Mouse (Mus musculus) intestine, postnatal 0 days (tissue): Measurements from ENCODE around the gene Lsm4. TPM values are rescaled to one million over a fixed set of nuclear protein-coding genes. Genes with fewer than 3 reads are reported as not detected.

Experiments used
- ATAC-seq: fragments of 200-750 bp; cut with Nextera tagmentation; 2 replicates; pipeline ENCODE4 v1.8.0; 2017; ENCODE audit warnings: mild to moderate bottlenecking, moderate TSS enrichment, moderate library complexity
- H3K27ac ChIP-seq: fragments of 300-500 bp; sonication (generic); 2 replicates; pipeline ENCODE4 v1.5.1; 2014; ENCODE audit warnings: mild to moderate bottlenecking, low read depth, low read length, moderate library complexity
- H3K27me3 ChIP-seq: fragments of 300-500 bp; sonication (generic); replicated peaks from 2 replicates; pipeline ENCODE4 v1.6.1; 2014; ENCODE audit warnings: low read length, mixed read lengths; ENCODE audit not compliant: control insufficient read depth, insufficient read depth
- H3K36me3 ChIP-seq: fragments of 300-500 bp; sonication (generic); 2 replicates; pipeline ENCODE4 v1.6.1; 2014; ENCODE audit warnings: mild to moderate bottlenecking, moderate library complexity; ENCODE audit not compliant: control insufficient read depth, insufficient read depth
- H3K4me1 ChIP-seq: fragments of 300-500 bp; sonication (generic); replicated peaks from 2 replicates; pipeline ENCODE4 v1.6.1; 2014; ENCODE audit warnings: antibody characterized with exemption, low read length, mixed read lengths; ENCODE audit not compliant: control insufficient read depth, insufficient read depth
- H3K4me2 ChIP-seq: fragments of 300-500 bp; sonication (generic); replicated peaks from 2 replicates; pipeline ENCODE4 v1.6.1; 2014; ENCODE audit warnings: low read depth, mild to moderate bottlenecking, moderate library complexity
- H3K4me3 ChIP-seq: fragments of 300-500 bp; sonication (generic); 2 replicates; pipeline ENCODE4 v1.5.1; 2014; ENCODE audit warnings: low read depth, low read length
- H3K9ac ChIP-seq: fragments of 300-500 bp; sonication (generic); 2 replicates; pipeline ENCODE4 v1.6.1; 2014; ENCODE audit warnings: mild to moderate bottlenecking, low read depth, low read length
- H3K9me3 ChIP-seq: fragments of 300-500 bp; sonication (generic); 2 replicates; pipeline ENCODE4 v1.6.1; 2016; ENCODE audit warnings: mixed run types; ENCODE audit not compliant: control insufficient read depth
- CTCF ChIP-seq: sonication (generic); IDR thresholded peaks from 2 replicates; pipeline ENCODE4 v1.5.1; 2016; ENCODE audit warnings: low read depth, mild to moderate bottlenecking, control low read depth, antibody characterized with exemption, moderate library complexity
- WGBS: fragments of 180-500 bp; shearing (Covaris S2); extraction: QIAGEN DNeasy Blood & Tissue Kit; methylation state at CpG from one replicate; pipeline ENCODE4 v1.1.7; 2014; 5-methylcytosine and 5-hydroxymethylcytosine counted together
- polyA plus RNA-seq: library from polyadenylated mRNA; unstranded; fragments of >200 nt; fragmentation: Nextera tagmentation; extraction: Ambion mirVana; gene quantifications from 2 replicates; pipeline ENCODE4 v1.2.1, GENCODE M21; 2015

The Lsm4 gene
- polyA plus RNA-seq, 1 experiment from 2014 or later: 182 TPM

- WGBS: 45% methylated on average over 11 of the region's 11 CpGs
- Histone ChIP-seq H3K27me3 (no peaks in the 10 kb centered on the region; the same call in 1 of the 2 replicates), H3K4me1 (no peaks in the 10 kb centered on the region), H3K36me3 (no peaks in the 10 kb centered on the region), H3K9ac (no peak overlapping the region), H3K27ac (no peak overlapping the region), H3K4me3 (no peak overlapping the region), H3K9me3 (no peaks in the 10 kb centered on the region), H3K4me2 (no peak overlapping the region)
- ATAC-seq: no peak
- no peak for TF ChIP-seq CTCF
Observed at GRCm38 (mm10) chr8:70726721-70727120, 53.7 kb downstream of the Lsm4 start.

Other genes with a start within 250 kb of the Lsm4 start
- gene Crtc1, start 233.7 kb upstream of the Lsm4 start, polyA plus RNA-seq: 8.1 and 9.2 TPM in 2 replicates
- 9.3 and 10.5 TPM in 2 replicates for gene Klhl26, start 196.3 kb upstream of the Lsm4 start, polyA plus RNA-seq
- gene Tmem59l, start 185.9 kb upstream of the Lsm4 start, polyA plus RNA-seq: 2.3 and 2.4 TPM in 2 replicates
- 0.61 and 0.81 TPM in 2 replicates for gene Crlf1, start 180.1 kb upstream of the Lsm4 start, polyA plus RNA-seq
- 145 and 148 TPM in 2 replicates for gene Rex1bd, start 166.5 kb upstream of the Lsm4 start, polyA plus RNA-seq
- 805 and 863 TPM in 2 replicates for gene Uba52, start 162.4 kb upstream of the Lsm4 start, polyA plus RNA-seq
- 199 and 203 TPM in 2 replicates for gene Fkbp8, start 145.5 kb upstream of the Lsm4 start, polyA plus RNA-seq
- 46.4 and 52.1 TPM in 2 replicates for gene Kxd1, start 145.3 kb upstream of the Lsm4 start, polyA plus RNA-seq
- 11.8 and 13.0 TPM in 2 replicates for gene Ell, start 133.8 kb upstream of the Lsm4 start, polyA plus RNA-seq
- gene Isyna1, start 78.9 kb upstream of the Lsm4 start, polyA plus RNA-seq: 19.4 and 21.0 TPM in 2 replicates
- gene Ssbp4, start 64.4 kb upstream of the Lsm4 start, polyA plus RNA-seq: 63.2 and 65.3 TPM in 2 replicates
- 2.1 and 2.2 TPM in 2 replicates for gene Lrrc25, start 57.1 kb upstream of the Lsm4 start, polyA plus RNA-seq
- gene Gdf15, start 40.8 kb upstream of the Lsm4 start, polyA plus RNA-seq: 1.7 and 1.9 TPM in 2 replicates
- gene Pgpep1, start 12.9 kb upstream of the Lsm4 start, polyA plus RNA-seq: 79.0 and 92.1 TPM in 2 replicates
- gene Jund, start 25.7 kb downstream of the Lsm4 start, polyA plus RNA-seq: 114 and 121 TPM in 2 replicates
- gene Iqcn, start 30.2 kb downstream of the Lsm4 start, polyA plus RNA-seq: not detected in 2 replicates
- gene Gm3336, start 45.3 kb downstream of the Lsm4 start, polyA plus RNA-seq: 2.8 TPM in 2 replicates
- gene Pde4c, start 50.5 kb downstream of the Lsm4 start, polyA plus RNA-seq: 0.21 and 0.31 TPM in 2 replicates
- gene Rab3a, start 81.4 kb downstream of the Lsm4 start, polyA plus RNA-seq: 18.8 and 19.5 TPM in 2 replicates
- 76.3 and 80.6 TPM in 2 replicates for gene Mpv17l2, start 87.7 kb downstream of the Lsm4 start, polyA plus RNA-seq
- 37.4 and 41.0 TPM in 2 replicates for gene Pik3r2, start 103.5 kb downstream of the Lsm4 start, polyA plus RNA-seq
- gene Mast3, start 131.8 kb downstream of the Lsm4 start, polyA plus RNA-seq: 4.4 and 7.2 TPM in 2 replicates
- 0.29 and 0.31 TPM in 2 replicates for gene Il12rb1, start 135.2 kb downstream of the Lsm4 start, polyA plus RNA-seq
- gene Arrdc2, start 166.5 kb downstream of the Lsm4 start, polyA plus RNA-seq: 6.2 and 6.9 TPM in 2 replicates
- gene Kcnn1, start 190.0 kb downstream of the Lsm4 start, polyA plus RNA-seq: 0.17 and 0.30 TPM in 2 replicates
- 61.7 and 64.3 TPM in 2 replicates for gene Ccdc124, start 200.7 kb downstream of the Lsm4 start, polyA plus RNA-seq
- 0.20 and 0.52 TPM in 2 replicates for gene Slc5a5, start 219.5 kb downstream of the Lsm4 start, polyA plus RNA-seq
- gene Rpl18a, start 224.2 kb downstream of the Lsm4 start, polyA plus RNA-seq: 2,933 and 2,947 TPM in 2 replicates
- 13.8 and 14.7 TPM in 2 replicates for gene Map1s, start 232.7 kb downstream of the Lsm4 start, polyA plus RNA-seq